Mouse (Mus musculus): ENCODE measurements at regions not wholly inside any gene's neighbourhood (a gene's known extent, or its start where the extent isn't known, plus 50 kb on each side); places are given as distances from the start of the nearest gene placed in this dataset.

- Histone ChIP-seq H3K4me1 (replicated peaks; ENCODE audit: control insufficient read depth, insufficient read depth, low read length) (no peaks in the 10 kb centered on the region), H3K4me2 (ENCODE audit: low read length) (no peak overlapping the region), H3K4me3 (ENCODE audit: low read depth, low read length) (no peak overlapping the region), H3K27me3 (replicated peaks; ENCODE audit: control insufficient read depth, insufficient read depth, low read length) (no peaks in the 10 kb centered on the region), H3K36me3 (ENCODE audit: control insufficient read depth, insufficient read depth, low read length) (no peaks in the 10 kb centered on the region), H3K9ac (ENCODE audit: low read length) (no peak overlapping the region), H3K9me3 (ENCODE audit: control insufficient read depth, low read length) (no peaks in the 10 kb centered on the region), H3K27ac (ENCODE audit: low read depth) (no peak overlapping the region)
- DNase-seq (ENCODE audit: low spot score) (no peak), ATAC-seq (replicated peaks; ENCODE audit: low FRiP score, low TSS enrichment, low read depth) (no peak)
- WGBS, result 11% methylated on average over 15 of the region's 15 CpGs
These were observed 438.6 kb downstream of the Med13l start for GRCm38 (mm10) chr5:118999124-118999523.

- Histone ChIP-seq H3K27me3 (replicated peaks; ENCODE audit: control insufficient read depth, insufficient read depth, low read length) (no peaks in the 10 kb centered on the region; the same call in 1 of the 2 replicates), H3K36me3 (ENCODE audit: control insufficient read depth, insufficient read depth, low read length) (no peaks in the 10 kb centered on the region), H3K4me1 (replicated peaks; ENCODE audit: control insufficient read depth, insufficient read depth, low read length) (peaks cover 7% of the 10 kb centered on the region; the same call in 1 of the 2 replicates), H3K4me2 (ENCODE audit: low read length) (peak overlapping the region; percentile 70), H3K27ac (ENCODE audit: low read depth) (no peak overlapping the region), H3K4me3 (ENCODE audit: low read depth, low read length) (peak overlapping the region; percentile 28), H3K9me3 (ENCODE audit: control insufficient read depth, low read length) (no peaks in the 10 kb centered on the region), H3K9ac (ENCODE audit: low read length) (peak overlapping the region; percentile 44)
- ATAC-seq (replicated peaks; ENCODE audit: low FRiP score, low TSS enrichment, low read depth) (peak; percentile 62; the same call in 1 of the 2 replicates), DNase-seq (ENCODE audit: low spot score) (no peak)
- WGBS, result 4% methylated on average over 34 of the region's 34 CpGs
These were observed 445.5 kb downstream of the Med13l start for GRCm38 (mm10) chr5:119005825-119006471.

DNA sequence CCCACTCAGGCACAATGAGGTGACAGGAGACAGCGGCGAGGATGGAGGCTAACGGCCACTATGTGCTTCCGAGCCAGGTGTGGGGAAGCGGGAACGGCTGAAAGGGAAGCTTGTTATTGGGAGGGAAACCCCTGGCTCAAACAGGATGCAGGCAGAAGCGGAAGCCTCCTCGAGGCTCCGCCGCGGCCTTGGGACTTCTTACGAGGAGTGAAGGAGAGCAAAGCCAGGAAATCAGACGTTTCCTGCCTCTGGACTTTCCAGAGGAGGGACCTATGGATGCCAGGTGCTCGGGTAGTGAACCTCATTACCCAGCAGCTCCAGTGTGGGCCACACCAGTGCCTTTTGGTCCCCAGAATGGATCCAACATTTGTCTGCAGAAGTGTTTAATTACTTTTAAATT is 449.6 kb downstream of the Med13l start:
- no peak for ATAC-seq (replicated peaks; ENCODE audit: low FRiP score, low TSS enrichment, low read depth)
- no peak overlapping the region for H3K4me2 ChIP-seq (ENCODE audit: low read length)
- no peak overlapping the region for H3K9ac ChIP-seq (ENCODE audit: low read length)
- H3K4me3 ChIP-seq (ENCODE audit: low read depth, low read length), result no peak overlapping the region
- peaks cover 7% of the 10 kb centered on the region; the same call in 1 of the 2 replicates for H3K4me1 ChIP-seq (replicated peaks; ENCODE audit: control insufficient read depth, insufficient read depth, low read length)
- H3K27ac ChIP-seq (ENCODE audit: low read depth), result no peak overlapping the region
- no peaks in the 10 kb centered on the region for H3K9me3 ChIP-seq (ENCODE audit: control insufficient read depth, low read length)
- no peaks in the 10 kb centered on the region for H3K36me3 ChIP-seq (ENCODE audit: control insufficient read depth, insufficient read depth, low read length)
- 70% methylated on average over 14 of the region's 14 CpGs for WGBS
- no peak for DNase-seq (ENCODE audit: low spot score)
- H3K27me3 ChIP-seq (replicated peaks; ENCODE audit: control insufficient read depth, insufficient read depth, low read length), result no peaks in the 10 kb centered on the region; the same call in 1 of the 2 replicates

DNA sequence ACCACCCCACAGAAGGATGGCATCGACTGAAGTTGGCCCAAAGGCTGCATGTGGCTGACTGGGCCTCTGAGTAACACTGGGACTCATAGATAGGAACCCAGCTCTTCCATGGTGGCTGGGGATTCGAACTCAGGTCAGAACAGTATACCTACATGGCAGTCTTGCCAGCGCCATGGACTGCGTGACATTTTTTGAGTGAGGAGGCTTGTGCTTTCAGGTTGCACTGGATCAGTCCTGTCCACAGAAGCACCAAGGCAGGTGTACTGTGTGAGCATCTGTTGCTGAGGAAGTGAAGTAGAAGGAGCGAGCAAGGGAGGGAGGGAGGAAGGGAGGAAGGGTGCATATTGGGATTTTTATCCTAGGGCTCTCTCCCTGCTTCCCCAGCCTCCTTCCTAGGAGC is 454.7 kb downstream of the Med13l start:
- 83% methylated on average over 5 of the region's 5 CpGs for WGBS
- H3K9me3 ChIP-seq (ENCODE audit: control insufficient read depth, low read length), result 0 out of 2 replicates have a peak, but pooled peaks cover 2% of the 10 kb centered on the region
- H3K4me3 ChIP-seq (ENCODE audit: low read depth, low read length), result no peak overlapping the region
- H3K27me3 ChIP-seq (replicated peaks; ENCODE audit: control insufficient read depth, insufficient read depth, low read length), result no peaks in the 10 kb centered on the region; the same call in 1 of the 2 replicates
- ATAC-seq (replicated peaks; ENCODE audit: low FRiP score, low TSS enrichment, low read depth), result no peak
- H3K36me3 ChIP-seq (ENCODE audit: control insufficient read depth, insufficient read depth, low read length), result no peaks in the 10 kb centered on the region
- no peak overlapping the region for H3K9ac ChIP-seq (ENCODE audit: low read length)
- no peak overlapping the region for H3K4me2 ChIP-seq (ENCODE audit: low read length)
- no peak overlapping the region for H3K27ac ChIP-seq (ENCODE audit: low read depth)
- no peak for DNase-seq (ENCODE audit: low spot score)
- no peaks in the 10 kb centered on the region for H3K4me1 ChIP-seq (replicated peaks; ENCODE audit: control insufficient read depth, insufficient read depth, low read length)

DNA sequence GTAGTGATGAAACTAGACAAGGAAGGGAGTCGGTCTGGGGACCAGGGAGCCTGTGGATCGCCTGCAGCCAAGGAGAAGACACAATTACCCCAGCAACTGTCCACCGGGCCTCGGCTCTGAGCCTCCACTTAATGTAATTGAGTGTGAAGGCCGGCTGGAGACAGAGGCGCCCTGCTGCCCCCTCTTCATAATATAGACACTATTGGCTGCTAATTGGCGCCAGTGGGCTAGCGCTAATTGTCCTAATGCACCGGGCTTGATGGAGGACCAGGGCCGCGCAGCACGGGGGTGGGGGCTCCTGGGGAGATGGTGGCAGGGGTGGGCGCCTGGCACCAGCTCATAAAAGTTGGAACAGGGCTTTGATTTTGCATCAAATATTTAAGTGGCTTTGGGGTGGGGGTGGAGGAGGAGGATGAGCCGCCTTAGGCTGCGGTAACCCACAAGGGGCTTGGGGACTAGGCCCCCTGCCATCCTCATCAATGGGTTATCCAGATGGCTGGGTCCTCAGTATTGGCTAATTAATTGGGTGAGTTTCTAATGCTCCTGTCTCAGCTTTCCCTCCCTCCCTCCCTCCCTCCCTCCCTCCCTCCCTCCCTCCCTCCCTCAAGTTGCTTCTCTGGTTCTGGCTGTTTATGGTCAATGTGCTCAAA is 455.3 kb downstream of the Med13l start:
- H3K9me3 ChIP-seq (ENCODE audit: control insufficient read depth, low read length), result 0 out of 2 replicates have a peak, but pooled peaks cover 2% of the 10 kb centered on the region
- no peaks in the 10 kb centered on the region for H3K36me3 ChIP-seq (ENCODE audit: control insufficient read depth, insufficient read depth, low read length)
- H3K9ac ChIP-seq (ENCODE audit: low read length), result no peak overlapping the region
- H3K27ac ChIP-seq (ENCODE audit: low read depth), result no peak overlapping the region
- H3K4me1 ChIP-seq (replicated peaks; ENCODE audit: control insufficient read depth, insufficient read depth, low read length), result no peaks in the 10 kb centered on the region
- no peaks in the 10 kb centered on the region; the same call in 1 of the 2 replicates for H3K27me3 ChIP-seq (replicated peaks; ENCODE audit: control insufficient read depth, insufficient read depth, low read length)
- H3K4me3 ChIP-seq (ENCODE audit: low read depth, low read length), result no peak overlapping the region
- 32% methylated on average over 15 of the region's 15 CpGs for WGBS
- ATAC-seq (replicated peaks; ENCODE audit: low FRiP score, low TSS enrichment, low read depth) (no peak; the same call in 1 of the 2 replicates), DNase-seq (ENCODE audit: low spot score) (no peak)
- no peak overlapping the region for H3K4me2 ChIP-seq (ENCODE audit: low read length)

DNA sequence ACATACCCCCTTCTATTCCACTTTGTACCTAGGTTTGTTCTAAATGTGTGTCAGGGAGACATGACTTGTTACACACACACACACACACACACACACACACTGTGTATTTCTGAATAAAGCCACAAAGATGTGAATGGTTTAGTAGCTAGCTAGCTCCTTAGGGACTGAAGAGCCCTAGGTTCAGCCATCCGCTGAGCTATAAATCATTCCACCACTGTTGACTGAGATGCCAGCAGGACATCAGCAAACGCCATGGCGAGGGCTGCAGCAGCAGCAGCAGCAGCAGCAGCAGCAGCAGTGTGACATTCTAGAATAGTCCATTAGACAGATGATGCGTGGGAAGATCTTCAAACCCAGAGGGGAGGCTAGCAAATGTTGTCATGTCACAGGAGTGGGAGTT is 455.9 kb downstream of the Med13l start:
- 34% methylated on average over 4 of the region's 4 CpGs for WGBS
- H3K4me1 ChIP-seq (replicated peaks; ENCODE audit: control insufficient read depth, insufficient read depth, low read length), result no peaks in the 10 kb centered on the region
- no peak for ATAC-seq (replicated peaks; ENCODE audit: low FRiP score, low TSS enrichment, low read depth)

GRCm38 (mm10) chr5:119023947-119024346 is 463.5 kb downstream of the Med13l start:
- H3K36me3 ChIP-seq (ENCODE audit: control insufficient read depth, insufficient read depth, low read length), result no peaks in the 10 kb centered on the region
- 47% methylated on average over 8 of the region's 8 CpGs for WGBS
- H3K27ac ChIP-seq (ENCODE audit: low read depth), result no peak overlapping the region
- H3K9ac ChIP-seq (ENCODE audit: low read length), result no peak overlapping the region
- 0 out of 2 replicates have a peak, but pooled peaks cover 2% of the 10 kb centered on the region for H3K9me3 ChIP-seq (ENCODE audit: control insufficient read depth, low read length)
- DNase-seq (ENCODE audit: low spot score) (no peak), ATAC-seq (replicated peaks; ENCODE audit: low FRiP score, low TSS enrichment, low read depth) (no peak)
- no peaks in the 10 kb centered on the region for H3K27me3 ChIP-seq (replicated peaks; ENCODE audit: control insufficient read depth, insufficient read depth, low read length)
- H3K4me1 ChIP-seq (replicated peaks; ENCODE audit: control insufficient read depth, insufficient read depth, low read length), result no peaks in the 10 kb centered on the region
- no peak overlapping the region for H3K4me3 ChIP-seq (ENCODE audit: low read depth, low read length)
- no peak overlapping the region for H3K4me2 ChIP-seq (ENCODE audit: low read length)

More for the DNA sequence above, 455.9 kb downstream of the Med13l start:
- Histone ChIP-seq H3K4me2 (ENCODE audit: low read length) (no peak overlapping the region), H3K4me3 (ENCODE audit: low read depth, low read length) (no peak overlapping the region), H3K27me3 (replicated peaks; ENCODE audit: control insufficient read depth, insufficient read depth, low read length) (no peaks in the 10 kb centered on the region), H3K9me3 (ENCODE audit: control insufficient read depth, low read length) (0 out of 2 replicates have a peak, but pooled peaks cover 2% of the 10 kb centered on the region), H3K27ac (ENCODE audit: low read depth) (no peak overlapping the region), H3K9ac (ENCODE audit: low read length) (no peak overlapping the region), H3K36me3 (ENCODE audit: control insufficient read depth, insufficient read depth, low read length) (no peaks in the 10 kb centered on the region)
- no peak for DNase-seq (ENCODE audit: low spot score)

DNA sequence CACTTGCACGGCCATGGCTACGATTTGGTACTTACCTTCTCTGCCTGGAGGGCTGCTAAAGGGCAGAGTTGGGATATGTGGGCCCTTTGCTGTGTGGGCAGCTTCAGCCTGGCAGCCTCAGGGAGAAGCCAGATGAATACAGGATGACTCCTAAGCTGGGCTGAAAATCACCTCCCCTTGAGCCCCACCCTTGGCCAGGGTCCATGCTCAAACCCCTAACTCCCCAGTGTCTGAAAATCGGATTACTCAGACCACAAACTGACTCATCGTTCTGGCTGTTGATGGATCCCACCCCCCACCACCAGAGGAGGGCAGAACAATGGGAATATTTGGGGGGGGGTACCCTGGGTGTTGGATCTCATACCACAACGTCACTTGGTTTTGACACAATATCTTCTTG is 471.6 kb downstream of the Med13l start:
- Histone ChIP-seq H3K27me3 (replicated peaks; ENCODE audit: control insufficient read depth, insufficient read depth, low read length) (no peaks in the 10 kb centered on the region), H3K36me3 (ENCODE audit: control insufficient read depth, insufficient read depth, low read length) (no peaks in the 10 kb centered on the region), H3K9ac (ENCODE audit: low read length) (no peak overlapping the region), H3K27ac (ENCODE audit: low read depth) (no peak overlapping the region), H3K9me3 (ENCODE audit: control insufficient read depth, low read length) (no peaks in the 10 kb centered on the region), H3K4me1 (replicated peaks; ENCODE audit: control insufficient read depth, insufficient read depth, low read length) (no peaks in the 10 kb centered on the region), H3K4me3 (ENCODE audit: low read depth, low read length) (no peak overlapping the region), H3K4me2 (ENCODE audit: low read length) (no peak overlapping the region)
- 85% methylated on average over 5 of the region's 5 CpGs for WGBS
- DNase-seq (ENCODE audit: low spot score) (no peak), ATAC-seq (replicated peaks; ENCODE audit: low FRiP score, low TSS enrichment, low read depth) (no peak)

All from intestine, embryonic 14.5 days (tissue).